Mouse (Mus musculus) kidney, adult 2 months (tissue): ENCODE measurements around the gene C330007P06Rik. TPM values are rescaled to one million over a fixed set of nuclear protein-coding genes. Genes with fewer than 3 reads are reported as not detected.

Source experiments
- DNase-seq: peaks from one replicate; pipeline ENCODE4 v3.0.0; 2021
- H3K27ac ChIP-seq: fragments of 200-500 bp; 2 replicates; pipeline ENCODE4 v1.5.1; 2012; ENCODE audit warnings: low read depth, low read length, control low read depth, inconsistent platforms; ENCODE audit not compliant: insufficient read depth
- H3K27me3 ChIP-seq: fragments of 200-500 bp; replicated peaks from 2 replicates; pipeline ENCODE4 v1.6.1; 2012; ENCODE audit warnings: mild to moderate bottlenecking, moderate library complexity, low read length, inconsistent platforms; ENCODE audit not compliant: control insufficient read depth, insufficient read depth
- H3K36me3 ChIP-seq: fragments of 200-500 bp; 2 replicates; pipeline ENCODE4 v1.6.1; 2012; ENCODE audit warnings: mild to moderate bottlenecking, moderate library complexity, low read length, inconsistent platforms; ENCODE audit not compliant: control insufficient read depth, insufficient read depth
- H3K4me1 ChIP-seq: fragments of 200-500 bp; 2 replicates; pipeline ENCODE4 v1.6.1; 2011; ENCODE audit warnings: low read length; ENCODE audit not compliant: control insufficient read depth, insufficient read depth
- H3K4me3 ChIP-seq: fragments of 200-500 bp; 2 replicates; pipeline ENCODE4 v1.5.1; 2011; ENCODE audit warnings: mild to moderate bottlenecking, low read depth, low read length, control low read depth; ENCODE audit not compliant: insufficient read depth
- CTCF ChIP-seq: fragments of 200-500 bp; conservative IDR thresholded peaks from 2 replicates; pipeline ENCODE4 v1.5.1; 2011; ENCODE audit warnings: low read depth, mild to moderate bottlenecking, control low read depth, low read length, moderate library complexity, mixed read lengths; ENCODE audit not compliant: insufficient read depth, insufficient read length
- POLR2A ChIP-seq: fragments of 200-500 bp; IDR thresholded peaks from one replicate; pipeline ENCODE4 v1.6.1; 2011; ENCODE audit warnings: low read depth, low read length, control low read depth
- WGBS: fragments of 180-500 bp; shearing (Covaris S2); methylation state at CpG from one replicate; pipeline ENCODE4 v1.1.7; 2018; 5-methylcytosine and 5-hydroxymethylcytosine counted together
- polyA plus RNA-seq: library from polyadenylated mRNA; depleted of rRNA; stranded (reverse); fragments of >200 nt; gene quantifications from 2 replicates; pipeline ENCODE4 v1.2.3, GENCODE M21; 2012

The C330007P06Rik gene
- polyA plus RNA-seq, 1 experiment: 17.8 TPM

DNA sequence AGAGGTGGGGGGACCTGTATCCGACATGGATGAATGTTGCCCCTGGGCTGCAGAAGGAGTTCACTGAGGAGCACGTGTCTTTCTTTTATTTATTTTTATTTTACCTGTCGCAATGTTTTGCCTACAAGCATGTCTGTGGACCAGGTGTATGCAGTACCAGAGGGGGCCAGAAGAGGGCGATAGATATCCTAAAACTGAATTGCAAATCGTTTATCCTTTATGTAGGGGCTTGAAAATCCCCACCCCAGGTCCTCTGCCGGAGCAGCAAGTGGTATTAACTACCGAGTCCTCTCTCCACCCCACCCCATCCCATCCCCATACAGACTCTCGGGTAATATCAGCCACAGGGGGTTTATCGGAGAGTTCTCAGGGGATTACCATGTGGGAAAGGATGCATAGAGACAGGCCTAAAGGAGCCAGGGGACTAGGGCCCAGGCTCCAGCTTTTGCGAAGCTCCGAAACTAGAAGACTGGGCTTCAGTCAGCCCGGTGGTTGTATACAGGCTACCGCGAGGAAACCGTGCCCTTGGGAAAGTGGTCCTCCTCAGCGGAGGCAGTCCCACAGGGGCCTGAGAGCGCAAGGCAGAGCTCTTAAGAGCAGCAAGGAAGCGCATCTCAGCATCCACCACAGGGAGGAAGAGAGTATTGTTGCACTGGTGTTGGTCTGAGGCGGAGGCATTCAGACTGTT, 40.4 kb downstream of the C330007P06Rik start:
- Histone ChIP-seq H3K4me1 (no peaks in the 10 kb centered on the region; the same call in 1 of the 2 replicates), H3K4me3 (no peak overlapping the region), H3K27ac (no peak overlapping the region), H3K27me3 (no peaks in the 10 kb centered on the region), H3K36me3 (no peaks in the 10 kb centered on the region)
- peak; percentile 63 for DNase-seq
- WGBS: 23% methylated on average over 19 of the region's 19 CpGs
- TF ChIP-seq CTCF: peak; percentile 58
- TF ChIP-seq POLR2A: no peak

DNA sequence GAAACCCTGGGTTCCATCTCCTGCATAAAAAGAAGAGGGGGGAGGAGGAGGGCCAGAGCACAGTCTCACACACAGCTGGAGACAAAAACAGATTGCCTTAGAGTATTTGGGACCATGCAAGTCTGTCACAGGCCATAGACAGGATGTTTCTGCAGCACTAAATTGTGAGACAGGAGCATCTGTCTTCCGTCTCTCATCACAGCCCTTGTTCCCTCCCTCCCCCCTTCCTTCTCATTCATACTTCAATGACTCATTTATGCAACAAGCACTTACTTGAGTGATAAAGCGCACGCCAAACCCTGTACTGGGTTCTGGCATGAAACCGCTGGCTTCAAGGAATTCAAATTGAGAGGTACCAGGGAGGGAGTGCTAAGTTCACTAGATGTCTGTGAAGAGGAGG, 42.3 kb downstream of the C330007P06Rik start:
- DNase-seq: peak; percentile 34
- 53% methylated on average over 4 of the region's 4 CpGs for WGBS
- no peak overlapping the region for H3K27ac ChIP-seq
- H3K27me3 ChIP-seq: no peaks in the 10 kb centered on the region
- H3K4me3 ChIP-seq: no peak overlapping the region
- no peaks in the 10 kb centered on the region; the same call in 1 of the 2 replicates for H3K4me1 ChIP-seq
- no peaks in the 10 kb centered on the region for H3K36me3 ChIP-seq
- TF ChIP-seq CTCF: no peak
- no peak for TF ChIP-seq POLR2A

DNA sequence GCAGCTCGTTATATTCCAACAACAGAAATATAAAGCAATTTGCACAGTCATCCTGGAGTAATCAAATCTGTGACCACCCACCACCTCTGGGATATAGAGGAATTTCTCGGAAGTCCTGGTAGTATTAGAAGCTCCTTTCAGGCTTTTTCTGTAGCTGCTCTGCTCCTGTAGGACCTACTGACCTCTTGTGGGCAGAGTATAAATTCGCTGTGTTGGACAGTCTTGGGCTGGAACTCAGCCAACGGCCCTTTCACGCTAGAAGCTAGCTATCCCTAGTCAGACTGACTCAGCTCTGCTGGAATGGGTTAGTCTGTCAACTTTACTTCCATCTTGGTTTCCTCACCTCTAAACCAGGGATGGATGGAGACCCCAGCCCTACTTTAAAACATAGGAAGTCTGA, 43.6 kb downstream of the C330007P06Rik start:
- peak; percentile 53 for TF ChIP-seq CTCF
- no peak for TF ChIP-seq POLR2A
- no peaks in the 10 kb centered on the region for H3K36me3 ChIP-seq
- no peaks in the 10 kb centered on the region for H3K27me3 ChIP-seq
- DNase-seq: peak; percentile 79
- no peaks in the 10 kb centered on the region; the same call in 1 of the 2 replicates for H3K4me1 ChIP-seq
- WGBS: 11% methylated on average over 5 of the region's 5 CpGs
- no peak overlapping the region for H3K27ac ChIP-seq
- H3K4me3 ChIP-seq: no peak overlapping the region

DNA sequence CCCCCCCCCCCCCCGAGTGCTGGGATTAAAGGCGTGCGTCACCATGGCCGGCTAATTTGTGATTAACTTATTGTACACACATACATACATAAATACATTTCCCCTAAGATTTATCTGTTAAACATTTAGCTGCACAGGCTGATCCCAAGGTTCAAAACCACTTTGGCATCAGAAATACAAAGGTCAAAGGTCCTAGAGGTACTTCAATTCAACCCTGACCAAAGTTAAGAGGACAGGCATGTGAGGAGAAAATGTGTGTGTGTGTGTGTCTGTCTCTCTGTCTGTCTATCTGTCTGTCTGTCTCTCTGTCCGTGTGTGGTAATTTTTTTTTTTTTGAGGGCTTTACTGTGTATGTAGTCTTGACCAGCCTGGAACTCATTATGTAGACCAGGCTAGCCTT, 47.0 kb downstream of the C330007P06Rik start:
- Histone ChIP-seq H3K4me3 (no peak overlapping the region), H3K36me3 (no peaks in the 10 kb centered on the region), H3K27ac (no peak overlapping the region), H3K27me3 (no peaks in the 10 kb centered on the region), H3K4me1 (peaks cover 7% of the 10 kb centered on the region; the same call in 1 of the 2 replicates)
- 64% methylated on average over 2 of the region's 5 CpGs for WGBS
- peak; percentile 55 for DNase-seq
- no peak for TF ChIP-seq CTCF
- no peak for TF ChIP-seq POLR2A

DNA sequence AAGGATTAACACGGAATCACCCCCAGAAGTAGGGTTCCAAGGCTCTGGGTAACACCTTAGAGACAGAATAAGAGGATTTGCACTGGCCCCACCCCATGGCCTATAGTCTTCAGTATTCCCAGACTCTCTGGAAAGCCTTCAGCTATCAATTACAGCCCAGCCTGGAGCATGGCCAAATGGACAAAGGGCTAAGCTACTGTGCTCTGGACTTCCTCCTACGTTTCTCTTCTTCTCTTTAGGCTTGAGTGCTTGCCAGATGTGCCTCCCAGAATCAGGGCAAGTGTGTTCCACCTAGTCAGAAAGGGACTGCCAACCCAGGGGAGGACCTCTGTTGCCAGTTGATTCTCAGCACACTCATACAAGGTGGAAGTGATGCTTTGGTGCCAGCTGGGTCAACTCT, 48.9 kb downstream of the C330007P06Rik start:
- Histone ChIP-seq H3K27ac (peak overlapping the region; percentile 76; the same call in 1 of the 2 replicates), H3K36me3 (no peaks in the 10 kb centered on the region), H3K27me3 (no peaks in the 10 kb centered on the region), H3K4me3 (no peak overlapping the region), H3K4me1 (peaks cover 7% of the 10 kb centered on the region; the same call in 1 of the 2 replicates)
- peak; percentile 87 for DNase-seq
- TF ChIP-seq CTCF (no peak), POLR2A (no peak)
- 42% methylated on average over 2 of the region's 2 CpGs for WGBS

DNA sequence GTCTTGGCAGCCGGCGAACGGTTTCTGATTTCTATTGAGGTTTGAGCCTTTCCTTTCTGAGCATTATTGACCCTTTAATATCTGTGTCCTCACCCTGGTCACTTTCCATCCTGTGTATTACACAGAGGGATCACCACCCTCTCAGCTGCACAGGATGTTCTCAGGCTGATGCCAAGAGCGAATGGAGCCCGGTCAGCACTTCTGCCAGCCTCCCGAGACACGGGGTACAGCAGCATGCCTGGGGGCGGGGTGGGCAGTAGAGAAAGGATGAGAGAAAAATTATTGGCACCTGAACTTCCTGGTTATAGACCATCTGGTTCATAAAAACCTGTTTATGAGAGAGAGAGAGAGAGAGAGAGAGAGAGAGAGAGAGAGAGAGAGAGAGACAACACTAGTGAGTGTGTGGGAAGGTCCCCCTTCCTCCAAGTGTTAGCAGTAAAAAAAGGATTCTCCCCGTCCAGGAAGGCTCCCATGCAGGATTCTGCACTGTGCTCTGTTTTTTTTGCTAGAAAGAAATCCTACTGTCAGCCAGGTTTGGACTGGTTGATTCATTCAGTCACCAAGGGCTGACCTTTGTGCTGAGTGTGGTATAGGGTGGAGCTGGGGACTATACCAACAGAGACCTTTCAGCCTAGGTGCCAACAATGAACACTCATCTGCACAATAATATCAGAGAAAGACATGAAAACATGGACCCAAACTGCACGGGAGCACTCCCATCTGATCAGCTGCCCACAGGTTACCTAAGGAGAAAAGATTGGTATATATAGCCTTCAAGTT, 49.8 kb downstream of the C330007P06Rik start:
- TF ChIP-seq CTCF (no peak), POLR2A (no peak)
- 52% methylated on average over 10 of the region's 10 CpGs for WGBS
- DNase-seq: peak; percentile 50

DNA sequence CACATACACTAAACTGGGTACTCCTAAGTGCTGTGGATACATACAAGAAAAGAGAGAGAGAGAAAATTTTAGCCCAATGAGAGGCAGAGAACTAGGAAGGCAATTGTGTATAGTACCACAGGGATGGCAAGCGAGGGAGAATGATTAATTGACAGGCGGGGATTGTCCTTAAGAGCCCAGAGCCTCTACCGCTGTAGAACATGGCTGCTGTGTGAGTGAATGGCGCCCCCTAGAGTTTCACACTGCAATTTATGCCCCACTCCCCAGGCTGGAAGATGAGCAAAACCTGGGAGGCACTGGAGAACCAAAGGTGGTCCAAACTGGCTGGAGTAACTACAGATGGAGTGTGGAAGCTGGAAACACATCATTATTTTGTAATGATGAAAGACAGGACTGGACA, 53.7 kb downstream of the C330007P06Rik start:
- TF ChIP-seq CTCF: peak; percentile 80
- TF ChIP-seq POLR2A: no peak
- H3K27me3 ChIP-seq: no peaks in the 10 kb centered on the region

More for the DNA sequence above, 49.8 kb downstream of the C330007P06Rik start:
- Histone ChIP-seq H3K27me3 (no peaks in the 10 kb centered on the region), H3K4me3 (no peak overlapping the region), H3K27ac (peak overlapping the region; percentile 68), H3K36me3 (no peaks in the 10 kb centered on the region), H3K4me1 (peaks cover 10% of the 10 kb centered on the region; the same call in 1 of the 2 replicates)

More for the DNA sequence above, 53.7 kb downstream of the C330007P06Rik start:
- WGBS: 9% methylated on average over 4 of the region's 4 CpGs
- Histone ChIP-seq H3K27ac (no peak overlapping the region), H3K4me3 (no peak overlapping the region), H3K36me3 (no peaks in the 10 kb centered on the region), H3K4me1 (peaks cover 20% of the 10 kb centered on the region)
- DNase-seq: peak; percentile 71
